8 mouse cellular contexts compared by ENCODE assay signal in genomic region chr17:31793521-31793920, GRCm38 (mm10).
DNase-seq lines count a peak whose midpoint lies in the region; ATAC-seq and TF ChIP-seq lines count a peak whose summit lies in the region.

No protein-coding gene starts in this region.

- no peak overlapping the region for H3K9ac ChIP-seq in lung, embryonic 14.5 days
- no peak overlapping the region for H3K9ac ChIP-seq in intestine, postnatal 0 days (ENCODE audit: low read depth, low read length)

- DNase-seq in adrenal gland, postnatal 14 days, result peak; percentile 66
- DNase-seq in adrenal gland, postnatal 4 days (ENCODE audit: low spot score in 2 of 2), result no peak
- DNase-seq in R1 (ENCODE audit: low read depth, low spot score), result peak; percentile 12
- DNase-seq in heart, postnatal 25 days (ENCODE audit: low spot score), result peak; percentile 50
- peak; percentile 74 for DNase-seq in lung, embryonic 14.5 days
- no peak for DNase-seq in cerebellum, postnatal 4 days (ENCODE audit: low spot score in 2 of 2)
- DNase-seq in right cerebral cortex, postnatal 25 days, result no peak

- WGBS in lung, embryonic 14.5 days, result 54% methylated on average over 10 of the region's 10 CpGs
- 49% methylated on average over 10 of the region's 10 CpGs for WGBS in intestine, postnatal 0 days

- peak; percentile 48; the same call in 1 of the 2 replicates for ATAC-seq in lung, embryonic 14.5 days (ENCODE audit: insufficient read depth)
- ATAC-seq in intestine, postnatal 0 days, result no peak

- no peaks in the 10 kb centered on the region for H3K9me3 ChIP-seq in lung, embryonic 14.5 days (ENCODE audit: low read depth, low read length)
- H3K9me3 ChIP-seq in intestine, postnatal 0 days (ENCODE audit: control insufficient read depth), result no peaks in the 10 kb centered on the region

- no peaks in the 10 kb centered on the region for H3K27me3 ChIP-seq in lung, embryonic 14.5 days (ENCODE audit: insufficient read depth, low read length)
- H3K27me3 ChIP-seq in intestine, postnatal 0 days (replicated peaks; ENCODE audit: control insufficient read depth, insufficient read depth, low read length), result no peaks in the 10 kb centered on the region

- peaks cover 22% of the 10 kb centered on the region for H3K4me1 ChIP-seq in lung, embryonic 14.5 days (ENCODE audit: insufficient read depth)
- H3K4me1 ChIP-seq in intestine, postnatal 0 days (replicated peaks; ENCODE audit: control insufficient read depth, insufficient read depth, low read length), result 0 out of 2 replicates have a peak, but pooled peaks cover 6% of the 10 kb centered on the region

- H3K4me3 ChIP-seq in lung, embryonic 14.5 days (ENCODE audit: low read depth, low read length), result no peak overlapping the region
- no peak overlapping the region for H3K4me3 ChIP-seq in intestine, postnatal 0 days (ENCODE audit: low read depth, low read length)

- no peak overlapping the region for H3K4me2 ChIP-seq in lung, embryonic 14.5 days
- no peak overlapping the region for H3K4me2 ChIP-seq in intestine, postnatal 0 days (replicated peaks; ENCODE audit: low read depth)

- no peak for TF ChIP-seq CTCF in lung, embryonic 14.5 days (IDR thresholded peaks at IDR 0.05; ENCODE audit: low read depth)
- no peak for TF ChIP-seq CTCF in intestine, postnatal 0 days (IDR thresholded peaks at IDR 0.05; ENCODE audit: low read depth)

- intact Hi-C loops in heart, postnatal 25 days (cut with DNase I), result loop anchor here (2.0 to 5.0 kb wide), 2 partner anchors 39 to 61 kb away; partner anchors contain the start of gene Sik1

- no peaks in the 10 kb centered on the region for H3K36me3 ChIP-seq in lung, embryonic 14.5 days (ENCODE audit: insufficient read depth)
- H3K36me3 ChIP-seq in intestine, postnatal 0 days (ENCODE audit: control insufficient read depth, insufficient read depth), result no peaks in the 10 kb centered on the region

- H3K27ac ChIP-seq in lung, embryonic 14.5 days (ENCODE audit: low read depth), result peak overlapping the region; percentile 89
- H3K27ac ChIP-seq in intestine, postnatal 0 days (ENCODE audit: low read depth, low read length), result no peak overlapping the region

Comparison
In these comparisons a context has a peak if more than half of its experiments do, and no peak if none do; other contexts are left out.
1. DNase-seq: peak in adrenal gland, postnatal 14 days (single experiment), R1 (single experiment), heart, postnatal 25 days (single experiment) and lung, embryonic 14.5 days (single experiment); none in adrenal gland, postnatal 4 days (0 of 2), cerebellum, postnatal 4 days (0 of 2) and right cerebral cortex, postnatal 25 days (single experiment).